Mouse (Mus musculus) limb, embryonic 10.5 days (tissue): Measurements from ENCODE around the gene Fam216a. TPM values are rescaled to one million over a fixed set of nuclear protein-coding genes. Genes with fewer than 3 reads are reported as not detected.
"Not testable (repeated sequence)": the region's sequence is repeated elsewhere in the genome, so short reads cannot be mapped to it uniquely, and the experiment has no call there.

Experiments used
- DNase-seq: peaks from one replicate; pipeline ENCODE4 v3.0.0-alpha.2; 2017; ENCODE audit warnings: low spot score
- H3K27ac ChIP-seq: fragments of 300-500 bp; sonication (generic); 2 replicates; pipeline ENCODE4 v1.5.1; 2016; ENCODE audit warnings: mild to moderate bottlenecking
- H3K27me3 ChIP-seq: fragments of 300-500 bp; sonication (generic); 2 replicates; pipeline ENCODE4 v1.6.1; 2016; ENCODE audit warnings: low read depth, mild to moderate bottlenecking; ENCODE audit not compliant: poor library complexity, severe bottlenecking
- H3K36me3 ChIP-seq: fragments of 300-500 bp; sonication (generic); 2 replicates; pipeline ENCODE4 v1.6.1; 2016; ENCODE audit warnings: mild to moderate bottlenecking, moderate library complexity
- H3K4me1 ChIP-seq: fragments of 300-500 bp; sonication (generic); 2 replicates; pipeline ENCODE4 v1.6.1; 2016
- H3K4me3 ChIP-seq: fragments of 300-500 bp; sonication (generic); 2 replicates; pipeline ENCODE4 v1.5.1; 2016; ENCODE audit warnings: mild to moderate bottlenecking, moderate library complexity
- H3K9me3 ChIP-seq: fragments of 300-500 bp; sonication (generic); replicated peaks from 2 replicates; pipeline ENCODE4 v1.6.1; 2016; ENCODE audit warnings: mild to moderate bottlenecking
- WGBS: fragments of 180-500 bp; shearing (Covaris S2); methylation state at CpG from one replicate; pipeline ENCODE4 v1.1.7; 2016; 5-methylcytosine and 5-hydroxymethylcytosine counted together
- polyA plus RNA-seq: library from polyadenylated mRNA; unstranded; fragments of >200 nt; fragmentation: Nextera tagmentation; extraction: Ambion mirVana; gene quantifications from 2 replicates; pipeline ENCODE4 v1.2.1, GENCODE M21; 2016

Fam216a gene
- polyA plus RNA-seq, 1 experiment from 2014 or later = 90.4 TPM

DNA sequence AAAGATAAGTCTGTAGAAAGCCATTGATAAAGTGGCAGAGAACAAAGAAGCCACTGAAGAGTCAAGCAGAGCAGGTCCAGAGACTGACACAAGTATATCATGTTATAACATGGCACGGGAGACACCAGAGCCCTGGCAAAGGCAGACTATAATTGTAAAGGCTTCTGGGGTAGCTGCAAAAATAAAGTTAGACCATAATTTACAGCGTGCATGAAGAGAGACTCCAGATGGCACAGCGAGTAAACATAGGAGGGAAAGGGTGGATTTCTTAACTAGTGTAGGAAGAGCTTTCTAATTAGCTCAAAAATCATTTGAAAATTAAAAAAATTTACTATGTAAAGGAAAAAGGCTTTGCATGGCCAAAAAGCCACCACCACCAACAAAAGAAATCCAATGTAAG lies 44.9 kb downstream of the Fam216a start:
- no peak for DNase-seq
- peaks cover 45% of the 10 kb centered on the region for H3K36me3 ChIP-seq
- H3K4me3 ChIP-seq = no peak overlapping the region
- H3K27me3 ChIP-seq = no peaks in the 10 kb centered on the region
- H3K4me1 ChIP-seq = no peaks in the 10 kb centered on the region
- 93% methylated on average over 3 of the region's 3 CpGs for WGBS
- no peaks in the 10 kb centered on the region for H3K9me3 ChIP-seq
- no peak overlapping the region for H3K27ac ChIP-seq

DNA sequence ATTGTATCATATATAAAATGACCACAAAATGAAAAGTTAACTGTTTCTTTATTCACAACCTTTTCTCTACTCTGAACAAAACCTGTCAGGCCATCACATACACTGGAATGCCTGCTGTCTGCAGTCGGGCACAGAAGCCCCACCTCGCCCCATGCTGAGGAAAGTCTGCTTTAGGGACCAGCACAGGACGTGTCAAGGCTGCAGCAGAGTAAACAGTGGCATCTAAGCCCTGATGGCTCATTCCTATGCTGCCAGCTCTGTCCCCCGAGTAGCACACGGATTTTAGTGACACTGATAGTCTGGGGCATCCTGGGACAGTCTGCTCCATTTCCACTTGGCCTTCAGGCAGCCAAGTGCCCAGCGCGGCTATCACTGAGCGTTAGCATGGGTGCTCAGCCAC lies 46.7 kb downstream of the Fam216a start:
- 92% methylated on average over 8 of the region's 8 CpGs for WGBS
- Histone ChIP-seq H3K36me3 (peaks cover 62% of the 10 kb centered on the region), H3K27ac (no peak overlapping the region), H3K4me1 (no peaks in the 10 kb centered on the region), H3K9me3 (no peaks in the 10 kb centered on the region), H3K4me3 (no peak overlapping the region), H3K27me3 (no peaks in the 10 kb centered on the region)
- no peak for DNase-seq

DNA sequence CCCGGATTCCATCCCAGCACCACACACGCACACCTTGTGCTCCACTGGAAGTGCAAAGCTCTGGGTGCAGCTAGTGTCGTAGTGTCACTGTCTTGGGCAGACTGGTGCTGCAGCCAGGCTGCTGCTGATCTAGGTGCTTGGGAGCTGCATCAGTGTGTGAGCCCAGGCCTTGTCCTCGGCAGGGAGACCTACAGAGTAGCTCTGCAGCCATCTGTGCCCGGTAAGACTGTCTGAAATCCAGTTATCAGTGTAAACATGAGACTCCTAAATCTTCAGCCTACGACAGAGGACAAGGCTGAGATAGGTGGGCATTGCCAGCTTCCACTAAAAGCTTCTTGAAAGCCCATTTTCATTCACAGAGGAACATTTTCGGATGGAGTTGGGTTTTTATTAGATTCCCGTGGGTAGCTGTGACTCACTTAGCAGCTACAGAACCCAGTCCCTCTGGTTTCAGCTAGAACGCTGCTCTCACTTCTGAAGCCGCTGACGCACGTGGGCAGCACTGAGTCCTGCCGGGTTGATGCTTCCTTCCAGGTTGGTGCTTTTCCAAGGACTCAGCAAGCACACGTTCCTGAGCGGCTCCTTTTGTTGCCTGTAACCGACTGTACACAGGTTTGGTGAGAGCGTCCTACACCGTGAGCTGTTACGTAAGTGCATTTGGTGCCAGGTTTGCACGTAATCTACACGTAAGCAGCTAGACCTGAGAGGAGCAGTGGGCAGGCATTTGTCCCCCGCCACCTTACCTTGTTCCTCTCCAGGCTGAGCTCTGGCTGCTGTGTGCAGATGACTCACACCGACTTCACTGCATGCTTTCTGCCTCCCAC lies 47.3 kb downstream of the Fam216a start:
- H3K9me3 ChIP-seq = no peaks in the 10 kb centered on the region
- WGBS = 92% methylated on average over 23 of the region's 23 CpGs
- DNase-seq = no peak

DNA sequence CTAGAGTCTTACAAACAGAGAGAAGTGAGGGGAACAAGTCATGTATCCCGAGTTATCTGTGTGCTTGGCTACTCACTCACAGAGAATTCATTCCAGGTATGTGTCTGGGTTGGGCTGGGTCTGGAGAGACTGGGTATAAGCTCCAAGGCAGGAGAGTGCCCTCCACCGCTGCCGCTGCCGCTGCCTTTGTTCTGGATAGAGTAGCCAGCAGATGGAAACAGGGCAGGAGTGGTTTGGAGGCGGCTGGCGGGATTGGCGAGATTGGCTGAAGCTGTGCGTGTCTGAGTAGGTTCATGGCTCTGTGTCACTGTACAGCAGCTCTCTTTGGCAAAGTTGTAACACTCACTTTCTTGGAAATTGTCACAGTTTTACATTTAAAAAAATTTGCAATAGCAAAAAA lies 48.6 kb downstream of the Fam216a start:
- DNase-seq = no peak
- H3K36me3 ChIP-seq = peaks cover 75% of the 10 kb centered on the region

More for the DNA sequence above, 47.3 kb downstream of the Fam216a start:
- Histone ChIP-seq H3K36me3 (peaks cover 68% of the 10 kb centered on the region), H3K4me1 (no peaks in the 10 kb centered on the region), H3K27me3 (no peaks in the 10 kb centered on the region), H3K4me3 (no peak overlapping the region), H3K27ac (no peak overlapping the region)

DNA sequence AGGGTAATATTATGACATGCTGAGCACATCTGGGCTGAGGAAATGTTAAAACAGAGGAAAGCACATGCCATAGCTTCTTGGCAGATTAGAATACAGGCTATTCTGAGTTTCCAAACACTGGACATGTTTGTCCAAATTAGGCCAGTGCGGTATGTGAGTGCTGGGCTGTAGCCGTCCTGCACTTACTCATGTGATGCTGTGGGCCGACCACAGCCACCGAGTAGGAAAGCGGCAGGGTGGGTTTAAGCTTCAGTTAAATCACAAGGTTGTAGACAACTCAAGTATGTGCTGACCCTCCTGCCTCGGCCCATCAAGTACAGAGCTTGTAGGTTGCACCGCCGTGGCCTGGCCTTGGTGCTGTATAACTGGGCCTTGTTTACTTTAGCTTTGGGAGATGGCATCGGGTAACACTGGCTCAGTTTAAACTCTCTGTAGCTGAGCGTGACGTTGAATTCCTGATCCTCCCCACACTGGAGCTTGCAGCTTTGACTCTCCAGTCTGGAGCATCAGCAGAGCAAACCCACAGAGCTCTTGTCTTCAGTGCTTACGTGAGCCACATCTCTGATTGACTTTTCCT lies 51.9 kb downstream of the Fam216a start:
- H3K9me3 ChIP-seq = no peaks in the 10 kb centered on the region
- WGBS = 68% methylated on average over 12 of the region's 12 CpGs
- H3K4me1 ChIP-seq = no peaks in the 10 kb centered on the region
- H3K27me3 ChIP-seq = no peaks in the 10 kb centered on the region
- H3K4me3 ChIP-seq = no peak overlapping the region
- DNase-seq = no peak
- peaks cover 77% of the 10 kb centered on the region for H3K36me3 ChIP-seq
- H3K27ac ChIP-seq = no peak overlapping the region

More for the DNA sequence above, 48.6 kb downstream of the Fam216a start:
- no peak overlapping the region for H3K27ac ChIP-seq
- H3K4me3 ChIP-seq = no peak overlapping the region
- no peaks in the 10 kb centered on the region for H3K27me3 ChIP-seq
- H3K4me1 ChIP-seq = no peaks in the 10 kb centered on the region
- H3K9me3 ChIP-seq = no peaks in the 10 kb centered on the region
- WGBS = 85% methylated on average over 8 of the region's 8 CpGs

DNA sequence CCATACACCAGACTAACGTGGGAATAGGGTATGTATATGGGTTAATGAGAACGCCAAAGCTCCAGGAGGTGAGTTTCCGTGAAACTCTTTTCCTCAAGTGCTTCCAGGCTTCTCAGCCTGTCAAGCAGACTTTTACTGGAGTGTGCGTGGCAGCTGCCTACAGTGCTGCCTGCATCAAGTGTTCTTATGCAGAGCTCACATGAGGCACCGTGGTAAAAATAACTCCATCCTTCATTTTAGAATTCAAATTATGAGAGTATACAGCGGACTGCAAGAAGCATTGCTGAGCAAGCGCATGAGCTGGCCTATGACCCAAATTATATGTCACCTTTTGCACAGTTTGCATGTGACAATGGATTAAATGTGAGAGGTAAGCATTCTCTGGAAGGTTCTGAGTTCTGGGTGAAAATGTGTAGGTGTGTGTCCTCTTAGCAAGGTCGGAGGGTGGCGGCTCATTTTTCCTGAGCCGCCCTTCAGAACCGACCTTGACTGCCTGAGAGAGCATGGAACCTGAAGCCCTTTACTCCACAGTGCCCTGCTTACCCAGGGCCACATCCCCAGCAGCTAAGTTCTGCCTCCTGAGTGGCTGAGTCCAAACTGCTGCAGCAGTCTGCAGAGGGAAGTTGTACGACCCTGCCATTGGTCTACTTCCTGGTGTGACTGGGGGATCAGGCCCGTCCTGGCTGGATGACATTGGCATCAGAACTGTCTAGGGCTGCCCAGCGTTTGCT lies 52.5 kb downstream of the Fam216a start:
- H3K4me1 ChIP-seq = no peaks in the 10 kb centered on the region
- no peak overlapping the region for H3K4me3 ChIP-seq
- DNase-seq = no peak
- no peaks in the 10 kb centered on the region for H3K9me3 ChIP-seq
- no peaks in the 10 kb centered on the region for H3K27me3 ChIP-seq
- no peak overlapping the region for H3K27ac ChIP-seq
- 85% methylated on average over 14 of the region's 14 CpGs for WGBS
- H3K36me3 ChIP-seq = peaks cover 77% of the 10 kb centered on the region

DNA sequence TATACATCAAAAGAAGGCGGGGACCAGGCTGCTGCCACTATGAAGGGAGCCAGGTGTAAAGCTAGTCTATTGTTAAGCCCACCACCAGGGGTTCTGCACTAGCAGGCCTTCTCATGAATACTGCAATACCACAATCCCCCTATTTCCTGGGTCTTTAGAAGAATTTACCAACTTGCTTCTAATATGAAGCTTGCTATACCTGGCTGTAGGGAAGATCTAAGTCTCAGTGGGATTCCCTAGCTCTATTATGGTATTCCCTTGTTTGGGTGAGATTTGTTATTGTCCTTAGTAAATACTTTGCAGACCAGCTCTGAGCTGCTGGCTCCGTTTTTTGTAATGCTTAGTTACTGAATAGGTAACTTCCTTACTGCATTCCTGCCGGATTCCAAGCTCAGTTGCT lies 53.2 kb downstream of the Fam216a start:
- not testable (repeated sequence) for H3K27me3 ChIP-seq, H3K27ac ChIP-seq
- H3K36me3 ChIP-seq = peaks cover 76% of the 10 kb centered on the region

DNA sequence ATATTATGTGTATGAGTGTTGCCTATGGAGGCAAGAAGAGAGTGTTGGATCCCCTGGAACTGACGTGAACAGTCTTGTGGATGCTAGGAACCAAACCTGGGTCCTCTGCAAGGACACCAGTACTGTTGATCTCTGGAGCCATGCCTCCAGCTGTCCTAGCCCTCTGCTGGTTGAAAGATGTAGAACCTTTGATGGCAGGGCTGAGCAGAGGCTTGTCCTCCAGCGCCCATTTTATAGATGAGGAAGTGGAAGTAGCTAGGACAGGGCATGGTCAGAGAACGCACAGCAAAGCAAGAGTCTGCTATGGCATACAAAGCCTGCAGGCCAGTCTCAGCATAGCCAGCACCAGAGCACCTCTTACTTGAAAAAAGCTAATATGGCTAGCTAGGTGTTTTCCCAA lies 54.1 kb downstream of the Fam216a start:
- no peaks in the 10 kb centered on the region for H3K4me1 ChIP-seq
- H3K4me3 ChIP-seq = no peak overlapping the region
- no peaks in the 10 kb centered on the region for H3K9me3 ChIP-seq
- WGBS = 73% methylated on average over 3 of the region's 3 CpGs
- no peak overlapping the region for H3K27ac ChIP-seq
- H3K36me3 ChIP-seq = peaks cover 85% of the 10 kb centered on the region
- H3K27me3 ChIP-seq = no peaks in the 10 kb centered on the region
- no peak for DNase-seq

More for the DNA sequence above, 53.2 kb downstream of the Fam216a start:
- H3K4me1 ChIP-seq, DNase-seq, H3K4me3 ChIP-seq, H3K9me3 ChIP-seq: not testable (repeated sequence)
- 85% methylated on average over 3 of the region's 3 CpGs for WGBS

DNA sequence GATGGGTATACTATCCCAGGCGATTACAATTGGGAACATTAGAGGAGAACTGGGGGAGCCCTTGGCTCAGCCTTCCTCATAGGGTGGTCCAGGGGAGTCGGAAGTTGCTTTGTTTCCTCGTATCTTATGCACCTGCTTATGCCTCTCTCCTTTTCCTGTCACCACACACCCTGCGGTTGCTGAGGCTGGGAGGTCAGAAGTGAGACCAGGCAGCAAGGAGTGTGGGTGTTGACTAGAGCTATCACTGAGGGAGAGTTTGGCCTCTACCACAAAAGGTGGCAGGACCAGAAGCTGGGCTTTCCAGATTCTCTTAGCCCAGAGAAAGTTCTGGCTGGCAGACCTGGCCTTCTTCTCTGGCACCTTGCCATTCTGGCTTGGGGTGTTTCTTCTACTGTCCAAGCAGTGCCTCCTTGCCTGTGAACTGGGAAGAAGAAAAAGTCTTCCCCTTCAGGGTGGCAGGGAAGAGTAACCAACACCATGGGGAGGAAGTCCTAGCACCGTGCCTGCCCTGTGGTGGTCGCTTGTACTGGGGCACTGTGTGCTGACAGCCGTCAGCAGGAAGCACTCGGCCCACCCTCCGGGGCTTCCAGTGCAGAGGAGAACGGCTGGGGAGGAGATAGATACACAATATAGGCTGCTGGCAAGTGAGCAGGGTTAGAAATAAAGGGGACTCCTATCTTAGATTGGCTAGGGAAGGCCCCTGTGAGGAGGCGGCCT lies 54.7 kb downstream of the Fam216a start:
- H3K4me3 ChIP-seq = no peak overlapping the region
- no peak for DNase-seq
- no peak overlapping the region for H3K27ac ChIP-seq
- 87% methylated on average over 11 of the region's 11 CpGs for WGBS
- no peaks in the 10 kb centered on the region for H3K27me3 ChIP-seq
- H3K36me3 ChIP-seq = peaks cover 89% of the 10 kb centered on the region
- no peaks in the 10 kb centered on the region for H3K4me1 ChIP-seq
- H3K9me3 ChIP-seq = no peaks in the 10 kb centered on the region

DNA sequence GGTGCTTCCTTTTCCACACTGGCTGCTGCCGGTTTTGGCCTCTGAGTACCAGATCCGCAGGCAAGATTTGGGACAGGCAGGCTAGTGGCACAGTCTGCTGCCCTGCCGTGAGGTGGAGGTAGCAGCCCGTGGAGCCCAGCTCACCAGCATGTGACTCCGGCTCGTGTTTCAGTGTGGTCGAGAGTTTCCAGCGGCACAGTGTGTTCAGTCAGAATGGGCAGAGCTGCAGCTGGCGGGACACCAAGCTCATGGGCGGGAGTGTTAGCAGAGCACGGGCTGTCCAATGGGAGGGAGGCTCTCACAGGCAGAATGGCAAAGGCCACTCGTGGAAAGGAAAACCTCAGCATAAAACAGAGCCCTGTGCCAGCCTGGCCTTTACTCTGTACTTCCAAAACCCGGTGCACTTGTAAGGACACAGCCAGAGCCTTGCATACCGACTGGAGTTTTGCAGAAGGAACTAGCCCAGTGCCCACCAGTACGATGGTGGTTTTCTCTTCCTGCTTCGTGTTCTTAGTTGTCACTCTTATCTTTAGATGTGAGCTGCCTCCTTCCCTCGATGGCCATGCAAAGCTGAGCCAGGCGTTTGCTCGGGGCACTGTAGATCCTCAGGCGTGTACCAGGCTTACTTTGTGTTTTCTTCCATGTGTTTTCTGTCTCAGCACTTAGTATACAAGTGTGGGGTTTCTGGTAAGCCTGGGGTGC lies 57.0 kb downstream of the Fam216a start:
- Histone ChIP-seq H3K27ac (no peak overlapping the region), H3K4me1 (no peaks in the 10 kb centered on the region), H3K4me3 (no peak overlapping the region), H3K9me3 (no peaks in the 10 kb centered on the region), H3K36me3 (peaks cover 87% of the 10 kb centered on the region), H3K27me3 (no peaks in the 10 kb centered on the region)
- 77% methylated on average over 20 of the region's 20 CpGs for WGBS
- DNase-seq = no peak
